Mouse (Mus musculus) olfactory bulb, adult 2 months (tissue): ENCODE measurements around the gene Spink4. TPM values are rescaled to one million over a fixed set of nuclear protein-coding genes. Genes with fewer than 3 reads are reported as not detected.
A peak's percentile ranks its signal among the peaks of the same experiment; 100 is the strongest.

Experiments
- H3K27ac ChIP-seq: fragments of 200-500 bp; 2 replicates; pipeline ENCODE4 v1.5.1; 2012; ENCODE audit warnings: low read depth, low read length; ENCODE audit not compliant: insufficient read depth
- H3K4me1 ChIP-seq: fragments of 200-500 bp; 2 replicates; pipeline ENCODE4 v1.6.1; 2012; ENCODE audit warnings: low read length; ENCODE audit not compliant: control insufficient read depth, insufficient read depth
- H3K4me3 ChIP-seq: fragments of 200-500 bp; 2 replicates; pipeline ENCODE4 v1.5.1; 2012; ENCODE audit warnings: mild to moderate bottlenecking, low read depth, low read length, moderate library complexity; ENCODE audit not compliant: insufficient read depth
- CTCF ChIP-seq: fragments of 200-500 bp; IDR thresholded peaks from 2 replicates; pipeline ENCODE4 v1.5.1; 2012; ENCODE audit warnings: low read depth, mild to moderate bottlenecking, low read length, moderate library complexity; ENCODE audit not compliant: insufficient read depth
- POLR2A ChIP-seq: fragments of 200-500 bp; IDR thresholded peaks from 2 replicates; pipeline ENCODE4 v1.6.1; 2012; ENCODE audit warnings: mild to moderate bottlenecking, low read depth, low read length, moderate library complexity; ENCODE audit not compliant: insufficient read depth
- WGBS: fragments of 180-500 bp; shearing (Covaris S2); methylation state at CpG from one replicate; pipeline ENCODE4 v1.1.7; 2018; 5-methylcytosine and 5-hydroxymethylcytosine counted together
- polyA plus RNA-seq: library from polyadenylated mRNA; stranded (reverse); fragments of >200 nt; gene quantifications from 2 replicates; pipeline ENCODE4 v1.2.4, GENCODE M21; 2012; ENCODE audit warnings: low replicate concordance; ENCODE audit not compliant: missing spikeins, insufficient read depth, insufficient read length

Spink4 gene
- polyA plus RNA-seq, 1 experiment: not detected

GRCm38 (mm10) chr4:40938793-40939192 is 18.9 kb downstream of the Spink4 start:
- Histone ChIP-seq H3K27ac (no peak overlapping the region), H3K4me3 (no peak overlapping the region), H3K4me1 (no peaks in the 10 kb centered on the region)
- TF ChIP-seq POLR2A (no peak), CTCF (no peak)
- 96% methylated on average over 5 of the region's 5 CpGs for WGBS

DNA sequence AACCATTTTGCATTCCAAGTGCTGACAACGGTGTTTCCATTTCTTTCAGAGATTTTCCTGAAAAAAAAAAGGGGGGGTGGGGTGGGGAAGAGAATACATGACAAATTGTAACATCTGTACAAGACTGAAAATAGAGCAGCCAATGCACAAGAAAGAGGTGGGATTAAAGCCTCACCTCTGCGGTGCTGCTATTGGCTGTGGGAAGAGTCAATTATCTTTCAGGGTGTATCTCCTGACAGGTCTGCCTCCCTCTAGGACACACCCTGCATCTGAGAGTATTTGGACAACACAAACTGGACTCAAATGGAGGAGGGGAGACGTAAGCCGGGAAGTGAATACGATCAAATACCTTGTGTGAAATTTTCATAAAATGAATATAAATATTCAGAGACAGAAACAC is 23.8 kb downstream of the Spink4 start:
- no peak overlapping the region for H3K27ac ChIP-seq
- TF ChIP-seq POLR2A (no peak), CTCF (no peak)
- WGBS: 97% methylated on average over 5 of the region's 5 CpGs
- H3K4me1 ChIP-seq: no peaks in the 10 kb centered on the region
- H3K4me3 ChIP-seq: no peak overlapping the region

- Histone ChIP-seq H3K4me3 (no peak overlapping the region), H3K27ac (no peak overlapping the region), H3K4me1 (no peaks in the 10 kb centered on the region)
- 83% methylated on average over 7 of the region's 7 CpGs for WGBS
- TF ChIP-seq CTCF: no peak
- no peak for TF ChIP-seq POLR2A
Measured at GRCm38 (mm10) chr4:40946516-40947121, 26.8 kb downstream of the Spink4 start.

DNA sequence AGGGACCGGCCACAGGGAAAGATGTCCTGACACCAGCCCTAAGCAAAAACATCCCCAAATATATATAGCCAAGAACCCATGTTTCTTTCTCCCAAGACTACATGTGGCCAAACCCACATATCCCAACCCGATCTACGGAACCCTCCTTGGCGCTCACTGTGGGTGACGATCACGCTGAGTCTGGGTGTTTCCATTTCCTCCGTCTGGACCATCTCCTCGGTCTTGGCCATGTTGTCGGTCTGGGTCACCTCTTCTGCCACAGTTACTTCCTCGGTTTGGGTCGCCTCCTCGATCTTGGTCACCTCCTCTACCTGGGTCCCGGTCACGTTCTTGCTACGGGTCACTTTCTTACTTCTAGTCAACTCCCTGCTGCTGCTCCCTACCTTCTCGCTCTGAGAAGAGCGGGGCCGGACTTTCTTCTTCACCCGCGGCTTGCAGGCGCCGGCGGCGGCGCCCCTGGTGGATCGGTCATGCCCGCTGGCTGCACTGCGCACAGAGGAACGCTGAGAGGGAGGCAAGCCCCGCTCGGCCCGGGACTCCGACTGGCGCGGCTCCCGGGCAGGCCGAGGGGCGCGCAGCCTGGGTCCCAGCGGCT is 27.8 kb downstream of the Spink4 start:
- H3K4me3 ChIP-seq: peak overlapping the region; percentile 94
- H3K27ac ChIP-seq: no peak overlapping the region
- WGBS: under 1% methylated on average over 40 of the region's 40 CpGs
- H3K4me1 ChIP-seq: no peaks in the 10 kb centered on the region
- TF ChIP-seq CTCF: peak; percentile 50; the same call in 1 of the 2 replicates
- TF ChIP-seq POLR2A: no peak

DNA sequence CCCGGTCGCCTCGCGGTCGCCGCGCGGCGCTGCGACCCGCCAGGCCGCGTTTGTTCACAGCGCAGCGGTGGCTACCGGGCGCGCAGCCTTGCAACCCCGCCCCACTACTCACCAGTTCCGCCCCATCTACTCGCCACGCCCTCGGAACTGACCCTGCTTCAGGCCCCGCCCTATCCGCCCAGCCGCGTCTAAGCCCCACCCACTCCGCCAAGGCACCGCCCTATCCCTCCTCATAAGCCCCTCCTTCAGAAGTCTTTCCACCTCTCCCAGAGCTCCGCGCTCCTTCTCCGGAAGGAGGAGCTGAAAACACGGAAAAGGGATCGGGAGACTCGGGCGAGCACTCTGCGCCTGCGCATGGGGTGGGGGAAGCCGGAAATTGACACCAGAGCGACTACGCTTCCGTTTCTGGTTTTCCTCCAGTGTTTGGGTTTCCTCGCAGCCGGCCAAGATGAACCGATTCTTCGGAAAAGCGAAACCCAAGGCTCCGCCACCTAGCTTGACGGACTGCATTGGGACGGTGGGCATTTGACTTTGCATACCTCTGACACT is 28.4 kb downstream of the Spink4 start, which contains the start of the genes Bag1 and Chmp5:
Bag1 (minus strand) TSS at position 135 of the 549 bp plus-strand sequence.
Chmp5 (plus strand) TSS at position 248 of the 549 bp plus-strand sequence.
- TF ChIP-seq CTCF: no peak
- TF ChIP-seq POLR2A: peak; percentile 62; the same call in 1 of the 2 replicates
- H3K27ac ChIP-seq: no peak within 1 kb of the TSS; the same call in 1 of the 2 replicates
- H3K4me1 ChIP-seq: no peaks in the 10 kb centered on the region
- H3K4me3 ChIP-seq: peak within 1 kb of the TSS; percentile 94
- WGBS: under 1% methylated on average over 50 of the region's 50 CpGs

GRCm38 (mm10) chr4:40953521-40953920 is 33.7 kb downstream of the Spink4 start:
- no peak for TF ChIP-seq CTCF
- TF ChIP-seq POLR2A: no peak
- H3K4me1 ChIP-seq: no peaks in the 10 kb centered on the region
- H3K27ac ChIP-seq: no peak overlapping the region
- H3K4me3 ChIP-seq: no peak overlapping the region
- WGBS: 91% methylated on average over 1 of the region's 1 CpGs

DNA sequence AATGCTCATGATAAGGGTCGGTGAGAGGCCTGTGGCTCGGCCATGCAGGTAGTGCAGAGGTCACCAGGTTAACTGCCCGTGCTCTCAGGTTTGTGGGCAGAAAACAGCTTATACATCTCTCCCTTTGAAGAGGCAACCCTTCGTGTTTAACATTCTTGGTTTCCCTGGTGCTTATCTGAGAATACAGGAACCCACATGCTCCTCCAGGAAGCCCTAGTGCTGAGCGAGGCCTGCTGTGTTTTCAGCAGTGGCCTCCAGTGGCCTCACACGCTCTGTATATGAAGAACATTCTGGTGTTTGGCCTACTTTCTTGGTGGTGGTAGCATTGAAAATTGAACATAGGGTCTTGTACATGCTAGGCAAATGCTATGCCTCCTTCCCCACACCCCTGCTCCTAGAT is 36.1 kb downstream of the Spink4 start:
- Histone ChIP-seq H3K27ac (no peak overlapping the region), H3K4me1 (no peaks in the 10 kb centered on the region), H3K4me3 (no peak overlapping the region)
- WGBS: 93% methylated on average over 6 of the region's 6 CpGs
- no peak for TF ChIP-seq POLR2A
- TF ChIP-seq CTCF: no peak

GRCm38 (mm10) chr4:40963536-40963935 is 43.7 kb downstream of the Spink4 start:
- WGBS: 44% methylated on average over 3 of the region's 3 CpGs
- TF ChIP-seq POLR2A (no peak), CTCF (no peak)
- Histone ChIP-seq H3K4me3 (no peak overlapping the region), H3K4me1 (no peaks in the 10 kb centered on the region), H3K27ac (no peak overlapping the region)

GRCm38 (mm10) chr4:40969161-40969560 is 49.3 kb downstream of the Spink4 start:
- WGBS: 72% methylated on average over 4 of the region's 4 CpGs
- peaks cover 6% of the 10 kb centered on the region; the same call in 1 of the 2 replicates for H3K4me1 ChIP-seq
- TF ChIP-seq POLR2A: no peak
- no peak for TF ChIP-seq CTCF
- no peak overlapping the region for H3K27ac ChIP-seq
- no peak overlapping the region for H3K4me3 ChIP-seq
